Mouse (Mus musculus) c-Kit-negative CD71-positive TER-119-positive erythroid progenitor cells, embryonic 14.5 days (primary cell): ENCODE results near the gene Lsg1.
A peak's percentile ranks its signal among the peaks of the same experiment; 100 is the strongest.

Source experiments
- DNase-seq: peaks from one replicate; pipeline ENCODE4 v3.0.0-alpha.2; 2013; ENCODE audit warnings: low read depth, low spot score

Gene Lsg1

GRCm38 (mm10) chr16:30552621-30553338 is 34.6 kb downstream of the Lsg1 start:
- DNase-seq, result no peak

GRCm38 (mm10) chr16:30550748-30551192 is 36.6 kb downstream of the Lsg1 start, which contains the start of gene Tmem44:
Gene Tmem44 (minus strand): TSS chr16:30550842.
- no peak for DNase-seq

GRCm38 (mm10) chr16:30549966-30550747 is 37.2 kb downstream of the Lsg1 start:
- DNase-seq, result peak; percentile 38

- no peak for DNase-seq
These were observed 37.9 kb downstream of the Lsg1 start for GRCm38 (mm10) chr16:30549516-30549915.

- DNase-seq, result no peak
These were observed 39.1 kb downstream of the Lsg1 start for GRCm38 (mm10) chr16:30548291-30548690.

GRCm38 (mm10) chr16:30544693-30545092 is 42.7 kb downstream of the Lsg1 start:
- DNase-seq, result no peak

GRCm38 (mm10) chr16:30543386-30543785 is 44.0 kb downstream of the Lsg1 start:
- no peak for DNase-seq

GRCm38 (mm10) chr16:30542826-30543225 is 44.6 kb downstream of the Lsg1 start:
- DNase-seq, result no peak

- no peak for DNase-seq
These were observed 47.0 kb downstream of the Lsg1 start for GRCm38 (mm10) chr16:30540107-30541001.

GRCm38 (mm10) chr16:30539433-30539832 is 48.0 kb downstream of the Lsg1 start:
- DNase-seq, result no peak

GRCm38 (mm10) chr16:30535075-30535474 is 52.3 kb downstream of the Lsg1 start:
- DNase-seq, result no peak

- no peak for DNase-seq
These were observed 53.8 kb downstream of the Lsg1 start for GRCm38 (mm10) chr16:30533592-30533991.

GRCm38 (mm10) chr16:30532929-30533328 is 54.5 kb downstream of the Lsg1 start:
- DNase-seq, result no peak

- no peak for DNase-seq
These were observed 55.5 kb downstream of the Lsg1 start for GRCm38 (mm10) chr16:30531761-30532406.

GRCm38 (mm10) chr16:30530815-30531214 is 56.6 kb downstream of the Lsg1 start:
- no peak for DNase-seq

- DNase-seq, result no peak
These were observed 59.0 kb downstream of the Lsg1 start for GRCm38 (mm10) chr16:30528386-30528785.

- no peak for DNase-seq
These were observed 59.5 kb downstream of the Lsg1 start for GRCm38 (mm10) chr16:30527889-30528288.

- DNase-seq, result no peak
These were observed 61.6 kb downstream of the Lsg1 start for GRCm38 (mm10) chr16:30525756-30526155.

- DNase-seq, result no peak
These were observed 62.9 kb downstream of the Lsg1 start for GRCm38 (mm10) chr16:30524481-30524880.

GRCm38 (mm10) chr16:30522253-30522940 is 65.0 kb downstream of the Lsg1 start:
- DNase-seq, result no peak

- DNase-seq, result no peak
These were observed 66.2 kb downstream of the Lsg1 start for GRCm38 (mm10) chr16:30521147-30521546.
